Mouse (Mus musculus): ENCODE results near the gene Clca3a2.
"Not testable (repeated sequence)": the region's sequence is repeated elsewhere in the genome, so short reads cannot be mapped to it uniquely, and the experiment has no call there.

Clca3a2 gene

DNA sequence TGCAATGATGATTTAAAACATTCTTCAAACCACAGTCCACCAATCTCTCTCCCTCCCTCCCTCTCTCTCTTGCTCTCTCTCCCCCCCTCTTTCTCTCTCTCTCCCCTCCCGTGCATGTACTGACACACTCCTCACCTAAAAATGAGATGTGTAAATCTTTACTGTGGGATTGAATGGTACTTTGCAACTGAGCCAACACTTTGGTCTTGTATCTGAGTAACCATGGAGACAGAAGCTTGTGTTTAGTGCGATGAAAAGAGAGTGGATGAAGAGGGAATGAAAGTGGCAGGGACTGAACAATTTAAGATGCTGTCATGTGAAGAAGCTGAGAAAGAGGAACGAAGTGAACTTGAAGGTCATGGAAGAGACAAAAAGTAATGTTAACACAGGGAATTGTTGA, 71.6 kb downstream of the Clca3a2 start:
- not testable (repeated sequence) for DNase-seq (ENCODE audit: low read depth, low spot score)
